Mouse (Mus musculus) kidney, adult 11 months (tissue): ENCODE data around the gene Cep295.
"Not testable (repeated sequence)": the region's sequence is repeated elsewhere in the genome, so short reads cannot be mapped to it uniquely, and the experiment has no call there.

Experiments
- DNase-seq: peaks from one replicate; pipeline ENCODE4 v3.0.0; 2022

Cep295 gene

DNA sequence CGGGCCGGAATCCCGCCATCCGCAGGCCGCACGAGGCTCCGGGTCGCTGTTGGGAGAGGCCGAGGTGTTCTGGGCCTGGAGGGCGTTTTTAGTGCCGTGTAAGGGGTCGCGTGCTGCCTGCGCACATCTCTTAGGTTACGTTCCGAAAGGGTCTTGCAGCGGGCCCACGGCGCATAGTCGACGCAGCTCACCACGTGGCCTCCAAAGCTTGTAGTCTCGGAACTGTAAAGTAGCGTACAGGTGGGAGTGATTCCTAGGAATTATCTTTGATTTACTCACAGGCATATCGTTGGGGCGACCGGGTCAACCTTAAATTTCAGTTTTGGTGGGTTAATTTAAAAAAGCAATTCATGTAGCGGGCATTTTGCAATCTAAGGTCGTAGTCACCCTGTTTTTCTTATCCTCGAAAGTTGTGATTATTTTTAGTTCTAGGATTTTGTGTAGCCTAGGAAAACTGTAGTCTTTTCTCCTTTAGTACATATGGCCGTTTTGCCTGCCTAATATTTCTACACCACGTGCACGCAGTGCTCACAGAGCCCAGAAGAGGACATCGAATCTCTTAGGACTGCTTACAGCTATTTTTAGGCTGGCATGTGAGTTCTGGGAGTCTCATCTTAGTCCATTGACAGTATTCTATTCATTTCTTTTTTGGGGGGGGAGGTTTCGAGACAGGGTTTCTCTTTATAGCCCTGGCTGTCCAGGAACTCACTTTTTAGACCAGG lies 51.0 kb downstream of the Cep295 start, which contains the start of gene 4931406C07Rik:
Gene 4931406C07Rik, minus strand, starts transcription at position 51 of the 722 bp plus-strand sequence.
- DNase-seq: no peak

DNA sequence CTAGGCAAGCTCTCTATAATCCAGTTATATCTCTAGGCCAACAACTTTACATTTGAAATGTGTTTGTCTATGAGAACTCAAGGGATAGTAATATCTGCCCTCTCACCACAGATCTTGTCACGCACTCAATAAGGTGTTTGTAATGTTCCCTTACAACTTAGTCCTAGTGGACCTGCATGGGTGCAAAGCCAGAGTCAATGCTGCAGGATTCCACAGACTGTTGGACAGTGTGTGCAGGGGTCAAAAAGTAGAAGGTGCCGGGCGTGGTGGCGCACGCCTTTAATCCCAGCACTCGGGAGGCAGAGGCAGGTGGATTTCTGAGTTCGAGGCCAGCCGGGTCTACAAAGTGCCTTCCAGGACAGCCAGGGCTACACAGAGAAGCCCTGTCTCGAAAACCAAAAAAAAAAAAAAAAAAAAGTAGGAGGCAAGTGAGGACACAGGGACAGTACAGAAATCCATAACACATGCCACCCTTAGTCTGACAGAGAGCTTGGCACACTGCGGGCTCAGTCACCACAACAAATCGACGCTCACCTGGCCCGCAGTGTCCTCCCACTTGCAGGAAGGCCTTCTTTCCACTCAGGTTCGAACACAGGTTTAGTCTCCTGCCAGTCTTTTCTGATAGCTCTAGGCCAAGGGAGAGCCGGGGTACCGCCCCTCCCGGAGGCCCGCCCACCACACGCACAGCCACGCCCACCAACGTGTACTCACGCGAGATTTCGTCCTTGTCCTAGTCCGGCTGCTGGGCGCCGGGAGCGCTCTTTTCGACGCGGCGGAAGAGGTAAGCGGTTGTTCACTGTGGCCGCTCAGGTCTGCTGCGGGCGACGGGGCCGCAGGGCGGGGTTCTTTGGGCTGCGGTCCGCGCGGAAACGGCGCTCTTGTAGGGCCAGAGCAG lies 51.8 kb downstream of the Cep295 start, which contains the start of gene Taf1d:
Gene Taf1d, plus strand, starts transcription at position 712 of the 895 bp plus-strand sequence.
- peak; percentile 96 for DNase-seq

DNA sequence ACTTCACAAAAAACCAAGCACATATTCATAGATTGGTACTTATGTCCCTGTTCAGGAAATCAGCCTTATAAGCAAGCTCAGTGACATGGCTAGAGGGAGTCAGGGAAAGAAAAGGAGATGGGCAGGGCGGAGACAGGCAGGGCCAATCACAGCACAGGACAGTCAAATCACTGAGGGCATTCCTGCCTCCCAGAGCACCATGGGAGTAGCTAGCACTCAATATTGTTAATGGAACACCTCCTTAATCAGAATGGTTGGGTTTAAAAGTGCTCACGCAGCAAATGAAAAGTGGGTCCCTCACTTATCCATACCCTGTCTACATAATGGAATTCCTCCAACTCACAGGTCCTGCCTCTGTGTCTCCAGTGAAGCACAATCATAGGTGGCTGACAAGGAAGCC lies 54.7 kb downstream of the Cep295 start:
- DNase-seq: peak; percentile 85

DNA sequence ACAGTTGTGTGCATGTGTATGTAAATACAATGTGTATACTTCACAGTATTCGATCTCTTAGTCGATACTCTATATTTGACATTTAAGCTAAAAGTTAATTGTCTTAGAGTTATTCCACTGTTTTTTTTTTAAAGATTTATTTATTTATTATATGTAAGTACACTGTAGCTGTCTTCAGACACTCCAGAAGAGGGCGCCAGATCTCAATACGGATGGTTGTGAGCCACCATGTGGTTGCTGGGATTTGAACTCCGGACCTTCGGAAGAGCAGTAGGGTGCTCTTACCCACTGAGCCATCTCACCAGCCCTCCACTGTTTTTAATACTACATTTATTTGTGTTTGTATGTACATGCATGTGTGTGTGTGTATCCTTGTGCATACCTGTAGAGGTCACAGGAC lies 55.6 kb downstream of the Cep295 start:
- DNase-seq: not testable (repeated sequence)

DNA sequence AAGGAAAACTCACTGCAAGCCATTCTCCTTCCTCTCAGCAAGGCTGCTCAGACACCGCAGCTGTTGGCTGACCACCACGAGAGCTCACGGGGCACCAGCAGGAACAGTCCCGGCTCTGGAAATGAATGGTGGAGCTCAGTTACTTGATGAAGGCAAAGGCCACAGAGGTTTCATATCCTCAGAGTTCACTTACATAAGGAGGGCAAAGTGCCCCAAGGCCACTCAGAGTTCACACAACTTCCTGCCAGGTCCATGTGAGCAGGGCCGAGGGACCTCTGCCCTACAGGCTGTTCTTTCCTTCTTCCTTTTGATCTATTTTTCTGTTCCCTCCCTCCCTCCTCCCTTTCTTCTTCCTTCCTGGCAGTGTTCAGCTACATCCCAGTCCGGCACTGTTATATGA lies 56.2 kb downstream of the Cep295 start:
- peak; percentile 92 for DNase-seq

DNA sequence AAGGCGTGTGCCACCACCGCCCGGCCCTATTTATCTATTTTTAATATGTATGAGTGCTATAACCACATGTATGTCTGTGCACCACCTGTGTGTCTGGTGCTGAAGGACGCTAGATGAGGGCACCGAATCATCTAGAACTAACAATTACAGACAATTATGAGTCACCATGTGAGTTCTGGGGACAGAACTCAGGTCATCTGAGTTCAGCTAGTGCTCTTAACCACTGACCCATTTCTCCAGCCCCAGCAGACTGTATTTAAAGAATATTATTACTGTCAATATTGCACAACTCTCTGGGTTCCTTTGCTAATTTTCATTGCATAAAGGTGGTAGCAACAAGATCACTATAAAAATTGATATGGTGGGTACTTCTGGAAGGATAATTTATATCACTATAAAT lies 57.5 kb downstream of the Cep295 start:
- no peak for DNase-seq

DNA sequence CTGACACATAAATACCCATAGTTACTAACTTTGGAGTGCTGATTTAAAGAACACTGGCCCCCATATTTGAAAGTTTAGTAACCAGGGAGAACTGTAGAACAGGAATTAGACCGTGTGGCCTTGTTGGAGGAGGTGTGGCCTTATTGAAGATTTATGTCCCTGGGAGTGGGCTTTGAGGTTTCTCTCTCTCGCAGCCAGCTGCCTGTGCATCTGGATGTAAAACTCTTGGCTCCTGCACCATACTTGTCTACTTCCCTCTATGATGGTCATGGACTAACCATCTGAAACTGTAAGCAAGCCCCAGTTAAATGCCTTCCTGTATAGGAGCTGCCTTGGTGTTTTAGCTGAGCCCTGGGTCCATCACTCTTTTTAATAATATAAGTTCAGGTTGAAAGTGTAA lies 59.1 kb downstream of the Cep295 start:
- DNase-seq: no peak

DNA sequence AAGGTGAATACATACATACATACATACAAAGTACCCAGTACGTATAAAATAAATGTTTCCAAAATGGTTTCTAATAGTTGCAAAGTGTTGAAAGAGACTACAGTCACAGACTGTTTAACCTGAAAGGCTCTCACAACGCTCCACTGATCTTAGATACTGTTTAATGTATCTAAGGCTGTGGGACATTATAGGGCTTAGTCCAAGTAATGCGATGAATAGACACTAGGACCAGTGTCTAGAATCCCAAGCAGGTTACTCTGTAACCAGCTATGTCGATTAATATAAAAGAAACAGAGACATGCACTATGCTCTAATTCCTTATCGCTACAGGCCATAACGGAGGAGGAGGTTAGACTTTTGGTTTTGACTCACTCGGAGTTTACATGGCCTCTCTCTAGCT lies 60.5 kb downstream of the Cep295 start:
- no peak for DNase-seq

DNA sequence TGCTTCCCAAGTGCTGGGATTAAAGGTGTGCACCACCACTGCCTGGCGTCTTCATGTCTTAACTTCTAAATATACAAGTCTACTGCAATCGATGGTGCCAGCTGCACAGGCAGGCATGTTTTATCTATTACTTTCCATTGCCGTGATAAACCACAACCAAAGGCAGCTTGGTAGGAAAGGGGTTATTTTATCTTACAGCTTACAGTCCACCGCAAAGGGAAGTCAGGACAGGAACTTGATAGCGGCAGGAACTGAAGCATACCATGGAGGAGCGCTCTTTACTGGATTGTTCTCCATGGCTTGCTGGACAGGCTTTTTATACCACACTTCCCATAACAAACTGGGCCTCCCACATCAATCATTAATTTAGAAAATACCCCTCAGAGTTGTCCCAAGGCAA lies 68.3 kb downstream of the Cep295 start:
- no peak for DNase-seq

DNA sequence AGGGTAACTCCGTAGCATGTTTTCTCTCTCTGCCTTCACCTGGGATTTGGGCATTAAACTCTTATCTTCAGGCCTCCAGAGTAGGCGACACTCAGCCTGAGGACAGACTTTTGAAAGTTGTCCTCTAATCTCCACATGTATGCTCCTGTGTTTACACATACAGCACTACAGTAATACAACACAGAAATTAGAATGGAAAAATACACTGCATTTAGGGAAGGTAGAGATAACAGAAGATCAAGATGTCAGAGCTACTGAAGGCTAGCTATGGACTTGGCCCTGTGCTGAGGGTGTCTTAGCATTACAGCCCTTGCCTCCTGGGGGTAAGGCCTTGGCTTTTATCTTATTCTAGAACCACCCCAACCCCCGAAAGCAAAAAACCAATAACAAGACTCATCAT lies 69.2 kb downstream of the Cep295 start:
- no peak for DNase-seq

DNA sequence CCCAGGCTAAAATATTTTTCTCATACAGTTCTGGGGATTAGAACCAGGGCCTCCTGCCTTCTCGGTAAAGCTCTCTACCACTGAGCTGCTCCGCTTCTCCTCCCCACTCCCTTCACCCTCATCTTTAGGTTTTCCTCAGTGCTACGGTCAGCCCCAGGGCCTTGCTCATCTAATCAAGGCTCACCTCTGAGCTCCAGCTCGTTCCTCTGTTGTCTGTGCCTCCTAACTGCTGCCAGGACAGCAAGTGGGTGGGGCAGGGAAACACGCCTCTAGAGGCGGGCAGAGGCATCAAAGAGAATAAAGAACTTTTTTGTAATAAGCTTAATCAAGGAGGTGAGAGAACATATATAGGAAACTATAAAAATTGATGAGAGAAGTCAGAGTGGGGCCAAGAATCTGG lies 69.7 kb downstream of the Cep295 start:
- DNase-seq: no peak

DNA sequence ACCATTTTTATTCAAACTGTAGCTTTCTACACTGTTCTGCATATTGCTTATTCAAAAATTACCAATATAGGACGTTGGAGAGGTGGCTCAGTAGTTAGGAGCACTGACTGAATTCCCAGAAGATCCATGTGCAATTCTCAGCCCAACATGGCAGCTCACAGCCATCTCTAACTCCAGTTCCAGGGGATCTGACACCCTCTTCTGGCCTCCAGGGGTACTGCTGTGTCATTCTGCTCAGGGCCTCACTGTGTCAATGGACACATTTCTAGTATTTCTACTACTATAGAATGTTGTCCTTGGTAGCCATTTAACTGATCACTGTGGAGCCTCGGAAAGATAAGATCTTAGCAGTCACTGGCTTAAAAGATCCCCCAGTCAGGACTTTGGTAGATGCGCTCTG lies 72.1 kb downstream of the Cep295 start:
- no peak for DNase-seq

DNA sequence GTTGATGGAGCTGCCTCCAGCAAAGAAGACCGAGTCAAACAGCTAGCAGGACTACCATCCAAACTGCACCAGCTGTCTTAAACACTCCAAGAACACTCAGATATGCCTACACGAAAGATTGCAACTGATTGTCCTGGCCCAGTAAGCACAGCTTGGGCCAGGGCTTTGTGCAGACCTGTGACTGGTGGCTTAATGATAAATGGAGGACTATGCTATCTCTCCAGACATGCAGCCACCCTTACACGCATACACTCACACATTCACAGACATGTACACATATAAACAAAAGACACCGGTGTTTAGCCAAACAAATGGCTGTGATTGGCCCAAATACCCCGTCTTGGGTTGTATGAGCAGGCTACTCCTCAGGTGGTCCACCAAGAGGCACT lies 77.1 kb downstream of the Cep295 start:
- DNase-seq: no peak

DNA sequence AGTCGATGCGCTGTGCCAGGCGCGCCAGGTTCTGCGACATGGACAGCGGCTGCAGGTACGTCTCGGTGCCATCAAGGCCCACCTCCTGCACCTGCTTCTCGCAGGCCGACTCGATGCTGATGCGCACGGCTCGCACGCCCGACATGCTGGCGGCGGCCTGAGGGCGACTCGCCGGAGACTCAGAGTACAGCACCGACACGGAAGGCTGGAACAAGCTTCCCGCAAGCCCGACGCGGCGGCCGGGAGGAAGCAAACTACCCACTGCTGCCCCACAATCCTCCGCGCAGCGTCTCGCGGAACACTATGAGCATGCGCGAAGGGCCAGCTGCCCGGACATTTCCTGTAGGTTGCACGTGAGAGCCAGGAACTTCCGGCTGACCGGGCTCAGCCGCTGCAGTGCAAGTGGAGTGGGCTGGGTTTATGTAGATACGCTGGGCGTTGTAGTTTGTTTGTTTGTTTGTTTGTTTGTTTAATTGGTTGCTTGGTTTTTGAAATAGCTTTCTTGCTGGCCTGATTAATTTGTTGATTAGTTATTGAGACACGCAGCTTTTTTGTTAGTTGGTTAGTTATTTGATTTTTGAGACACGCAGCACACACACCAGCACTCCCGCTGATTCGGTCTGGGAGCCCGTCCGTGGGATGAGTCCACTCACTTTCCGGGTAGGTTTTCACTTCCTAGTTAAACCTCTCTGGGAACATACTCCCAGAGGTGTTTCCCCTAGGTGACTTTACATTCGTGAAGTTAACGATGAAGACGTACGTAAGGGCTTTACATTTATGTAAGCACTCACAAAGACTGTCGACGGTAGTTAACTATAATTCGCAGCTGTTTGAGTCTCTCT lies 77.7 kb downstream of the Cep295 start, which contains the start of gene Med17:
Gene Med17, minus strand, starts transcription at position 283 of the 842 bp plus-strand sequence.
- peak; percentile 92 for DNase-seq

DNA sequence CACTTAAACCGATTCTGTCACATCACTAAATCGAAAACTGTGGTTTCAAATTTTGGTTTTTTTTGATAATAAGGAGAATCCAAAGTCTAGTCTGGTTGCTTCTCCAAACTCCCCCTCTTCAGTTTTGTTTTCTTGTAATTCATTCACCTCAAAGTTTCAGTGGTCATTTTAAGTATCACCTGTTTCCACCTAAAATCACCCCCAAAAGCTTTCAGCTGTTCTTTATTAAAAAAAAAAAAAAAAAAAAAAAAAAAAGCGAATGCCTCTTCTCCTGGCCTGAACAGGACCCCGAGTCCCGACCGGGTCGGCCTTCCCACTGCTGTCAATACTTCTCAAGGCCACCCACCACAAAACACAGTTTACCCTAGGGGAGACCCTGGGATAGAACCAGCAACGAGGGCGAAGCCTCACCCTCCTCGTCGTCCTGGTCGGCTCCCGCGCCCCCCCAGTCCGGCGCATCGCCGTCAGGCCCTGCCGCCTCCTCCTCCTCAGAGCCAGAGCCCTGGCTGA lies 78.4 kb downstream of the Cep295 start:
- no peak for DNase-seq

DNA sequence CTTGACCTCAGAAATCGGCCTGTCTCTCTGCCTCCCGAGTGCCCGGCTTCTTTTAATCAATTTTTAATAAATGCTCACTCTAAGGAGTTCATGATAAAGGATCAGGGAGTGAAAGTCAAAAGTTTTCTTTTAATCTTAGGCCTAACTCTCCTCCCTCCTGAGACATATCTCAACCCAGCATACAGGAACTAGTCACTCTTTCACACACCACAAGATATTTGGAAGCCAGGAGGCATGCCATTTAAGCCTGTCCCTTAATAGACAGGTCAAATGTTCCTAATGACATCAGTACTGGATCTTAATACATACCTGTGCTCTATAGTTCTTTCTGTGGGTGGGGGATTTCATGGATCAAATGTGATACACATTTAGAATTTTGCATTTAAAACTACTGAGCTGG lies 79.2 kb downstream of the Cep295 start:
- DNase-seq: no peak

DNA sequence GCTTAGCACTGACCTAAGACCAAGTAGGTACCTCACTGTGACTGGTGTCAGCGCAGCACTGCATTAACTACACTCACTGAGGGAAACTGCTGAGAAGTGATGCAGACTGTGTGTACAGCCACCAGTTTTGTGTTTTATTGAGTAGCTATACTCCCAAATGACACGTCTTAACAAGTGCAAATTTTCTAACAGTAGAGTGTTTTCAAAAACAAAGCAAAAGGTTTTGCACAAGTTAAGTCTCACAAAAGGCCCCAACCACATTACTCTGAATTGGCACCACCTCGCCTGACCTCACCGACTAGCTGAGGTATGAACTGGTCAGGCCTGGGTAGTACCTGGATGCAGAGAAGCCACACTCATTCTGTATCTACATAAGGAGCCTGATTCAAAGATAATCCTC lies 80.7 kb downstream of the Cep295 start:
- no peak for DNase-seq

DNA sequence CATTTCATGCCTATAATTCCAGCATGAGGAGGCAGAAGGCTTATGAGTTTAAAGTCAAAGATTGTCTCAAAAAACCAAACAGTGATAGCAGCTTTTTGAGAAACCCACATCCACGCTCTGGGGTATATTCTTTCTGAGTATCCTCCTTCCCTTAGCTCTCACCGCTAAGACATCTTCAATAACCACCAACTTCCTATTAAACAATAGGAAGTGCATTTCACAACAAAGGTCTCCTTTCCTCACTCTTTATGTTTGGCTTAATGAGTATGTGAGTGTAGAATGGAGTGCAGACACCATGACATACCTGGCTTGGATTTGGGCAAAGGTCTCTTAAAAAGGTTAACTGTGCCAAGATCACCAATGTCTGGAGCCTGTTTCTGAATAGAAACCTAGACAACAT lies 83.6 kb downstream of the Cep295 start:
- DNase-seq: no peak
